Mouse (Mus musculus) neural tube, embryonic 13.5 days (tissue): ENCODE measurements at regions not wholly inside any gene's neighbourhood (a gene's known extent, or its start where the extent isn't known, plus 50 kb on each side); places are given as distances from the start of the nearest gene placed in this dataset.

Source experiments
- ATAC-seq: fragments of 200-750 bp; cut with Nextera tagmentation; 2 replicates; pipeline ENCODE4 v1.8.0; 2017; ENCODE audit warnings: low read depth, mild to moderate bottlenecking, moderate TSS enrichment, moderate library complexity
- H3K27ac ChIP-seq: fragments of 300-500 bp; sonication (generic); replicated peaks from 2 replicates; pipeline ENCODE4 v1.5.1; 2015; ENCODE audit warnings: moderate library complexity, mild to moderate bottlenecking, inconsistent platforms
- H3K27me3 ChIP-seq: fragments of 300-500 bp; sonication (generic); 2 replicates; pipeline ENCODE4 v1.6.1; 2015; ENCODE audit warnings: mild to moderate bottlenecking, inconsistent platforms
- H3K36me3 ChIP-seq: fragments of 300-500 bp; sonication (generic); 2 replicates; pipeline ENCODE4 v1.6.1; 2015; ENCODE audit warnings: mild to moderate bottlenecking, inconsistent platforms
- H3K4me1 ChIP-seq: fragments of 300-500 bp; sonication (generic); replicated peaks from 2 replicates; pipeline ENCODE4 v1.6.1; 2015; ENCODE audit warnings: inconsistent platforms
- H3K4me2 ChIP-seq: fragments of 300-500 bp; sonication (generic); 2 replicates; pipeline ENCODE4 v1.6.1; 2015; ENCODE audit warnings: inconsistent platforms, mild to moderate bottlenecking, moderate library complexity
- H3K4me3 ChIP-seq: fragments of 300-500 bp; sonication (generic); 2 replicates; pipeline ENCODE4 v1.5.1; 2015; ENCODE audit warnings: mild to moderate bottlenecking, inconsistent platforms
- H3K9ac ChIP-seq: fragments of 300-500 bp; sonication (generic); 2 replicates; pipeline ENCODE4 v1.6.1; 2015; ENCODE audit warnings: moderate library complexity, mild to moderate bottlenecking, inconsistent platforms
- H3K9me3 ChIP-seq: fragments of 300-500 bp; sonication (generic); 2 replicates; pipeline ENCODE4 v1.6.1; 2016; ENCODE audit warnings: inconsistent platforms
- WGBS: fragments of 180-500 bp; shearing (Covaris S2); methylation state at CpG from one replicate; pipeline ENCODE4 v1.1.7; 2015; 5-methylcytosine and 5-hydroxymethylcytosine counted together

DNA sequence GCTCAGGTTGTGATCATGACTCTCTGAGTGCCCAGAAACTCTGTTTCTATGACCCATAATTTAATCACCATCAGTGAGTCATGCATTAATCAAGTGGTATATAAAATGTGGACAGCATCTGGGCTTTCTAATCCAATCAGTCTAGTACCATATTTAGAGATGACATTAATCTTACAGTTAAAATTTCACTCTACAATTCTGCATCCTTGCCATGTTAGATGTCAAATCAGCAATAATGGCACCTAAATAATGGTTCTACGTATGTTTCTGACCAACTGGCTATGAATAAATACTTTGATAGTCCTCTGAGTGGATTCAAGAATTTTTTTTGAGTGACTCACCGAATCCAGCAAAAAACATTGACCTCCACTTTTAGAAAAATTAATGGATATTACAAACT, 383.0 kb upstream of the Gm12666 start:
- no peak overlapping the region for H3K9ac ChIP-seq
- no peaks in the 10 kb centered on the region for H3K36me3 ChIP-seq
- ATAC-seq, result no peak
- whole genome bisulfite sequencing, result 81% methylated on average over 2 of the region's 2 CpGs
- no peak overlapping the region for H3K4me3 ChIP-seq
- H3K9me3 ChIP-seq, result no peaks in the 10 kb centered on the region
- H3K4me1 ChIP-seq, result no peaks in the 10 kb centered on the region
- H3K4me2 ChIP-seq, result no peak overlapping the region
- H3K27me3 ChIP-seq, result no peaks in the 10 kb centered on the region
- no peak overlapping the region for H3K27ac ChIP-seq

DNA sequence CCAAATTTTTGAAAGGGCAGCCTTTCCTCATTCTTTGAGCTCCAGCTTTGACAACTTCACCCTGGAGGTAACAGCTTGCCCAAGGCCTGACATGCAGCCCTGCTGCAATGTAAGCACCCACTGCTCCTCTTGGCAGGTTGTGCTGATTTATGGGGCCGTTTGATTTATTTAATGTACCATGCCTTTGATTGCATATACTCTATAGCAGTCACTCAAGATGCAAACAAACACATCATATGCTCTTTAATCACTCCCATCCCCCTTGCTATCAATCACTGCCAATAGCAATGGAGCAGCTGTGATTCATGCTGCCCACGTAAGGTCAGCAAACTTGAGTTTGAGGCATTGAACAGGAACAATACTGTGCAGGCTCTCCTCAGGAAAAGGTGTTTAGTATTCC, 373.8 kb upstream of the Gm12666 start:
- H3K27me3 ChIP-seq, result no peaks in the 10 kb centered on the region
- ATAC-seq, result 0 out of 2 replicates have a peak, but pooled peaks have one; percentile 63
- H3K9ac ChIP-seq, result no peak overlapping the region
- H3K9me3 ChIP-seq, result no peaks in the 10 kb centered on the region
- H3K4me1 ChIP-seq, result 0 out of 2 replicates have a peak, but pooled peaks cover 3% of the 10 kb centered on the region
- whole genome bisulfite sequencing, result 46% methylated on average over 2 of the region's 2 CpGs
- no peak overlapping the region for H3K4me2 ChIP-seq
- H3K4me3 ChIP-seq, result no peak overlapping the region
- no peak overlapping the region for H3K27ac ChIP-seq
- H3K36me3 ChIP-seq, result no peaks in the 10 kb centered on the region

DNA sequence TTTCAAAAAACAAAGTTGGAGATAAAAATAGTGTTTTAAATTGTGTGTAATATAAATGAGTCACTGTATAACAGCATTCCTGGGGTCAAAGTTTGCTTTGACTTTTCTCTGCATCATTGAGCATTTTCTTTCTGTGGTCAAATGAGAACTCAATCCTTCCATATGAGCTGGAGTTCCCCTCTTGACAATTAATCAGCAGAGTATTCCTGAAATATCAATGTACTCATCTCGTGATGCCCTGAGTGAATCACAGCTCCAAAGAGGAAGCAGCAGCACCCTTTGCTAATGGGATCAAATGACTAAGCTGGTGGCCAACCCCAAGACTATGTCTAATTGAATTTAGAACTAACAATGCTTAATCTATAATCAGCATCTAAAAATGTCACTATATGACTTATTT, 363.6 kb upstream of the Gm12666 start:
- Histone ChIP-seq H3K4me2 (no peak overlapping the region), H3K9ac (no peak overlapping the region), H3K4me1 (no peaks in the 10 kb centered on the region), H3K4me3 (no peak overlapping the region), H3K27ac (no peak overlapping the region), H3K36me3 (no peaks in the 10 kb centered on the region), H3K27me3 (no peaks in the 10 kb centered on the region), H3K9me3 (no peaks in the 10 kb centered on the region)
- no peak for ATAC-seq
- WGBS, result 70% methylated on average over 1 of the region's 1 CpGs

DNA sequence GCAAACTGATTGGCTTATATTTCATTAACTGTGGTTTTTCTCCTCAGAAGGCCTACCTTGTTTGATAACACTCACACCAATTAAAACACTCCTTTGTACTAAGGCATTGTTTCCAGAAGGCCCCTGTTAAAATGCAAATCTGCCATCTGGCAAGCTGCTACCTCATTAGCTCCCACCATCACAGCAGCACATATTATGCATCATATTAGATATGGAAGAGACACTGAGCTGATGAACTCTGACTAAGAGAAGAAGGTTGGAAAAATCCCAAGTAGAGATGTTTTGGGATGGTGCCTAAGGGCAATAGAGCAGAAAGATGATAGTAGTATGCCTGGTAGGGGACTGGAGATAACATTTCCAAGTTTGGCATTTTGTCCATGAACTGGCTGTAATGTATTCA, 350.5 kb upstream of the Gm12666 start:
- Histone ChIP-seq H3K36me3 (no peaks in the 10 kb centered on the region), H3K9ac (no peak overlapping the region), H3K4me2 (no peak overlapping the region), H3K4me3 (no peak overlapping the region), H3K4me1 (no peaks in the 10 kb centered on the region), H3K9me3 (no peaks in the 10 kb centered on the region), H3K27ac (no peak overlapping the region), H3K27me3 (no peaks in the 10 kb centered on the region)
- ATAC-seq, result peak; percentile 94

DNA sequence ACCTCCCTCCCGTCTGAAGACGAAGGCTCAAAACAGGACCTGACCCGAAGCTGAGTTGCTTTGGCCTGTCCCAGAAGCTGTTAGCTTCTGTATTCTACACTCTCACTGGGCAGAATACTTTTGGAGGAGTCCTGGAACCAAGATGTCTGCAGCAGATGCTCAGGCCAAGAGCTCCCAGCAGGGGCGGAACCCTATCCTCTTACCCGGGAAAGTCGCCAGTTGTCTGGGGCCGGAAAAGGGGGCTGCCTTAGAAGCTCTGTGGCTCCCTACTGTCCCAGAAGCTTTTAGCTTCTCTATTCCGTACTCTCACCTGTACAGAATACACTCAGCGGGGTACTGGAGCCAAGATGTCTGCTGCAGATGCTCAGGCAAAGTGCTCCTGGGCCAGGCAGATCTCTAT, 346.7 kb upstream of the Gm12666 start:
- Histone ChIP-seq H3K4me1 (no peaks in the 10 kb centered on the region), H3K27me3 (no peaks in the 10 kb centered on the region), H3K27ac (no peak overlapping the region), H3K36me3 (no peaks in the 10 kb centered on the region), H3K4me3 (no peak overlapping the region), H3K4me2 (no peak overlapping the region), H3K9me3 (no peaks in the 10 kb centered on the region), H3K9ac (no peak overlapping the region)
- ATAC-seq, result no peak
- WGBS, result 90% methylated on average over 9 of the region's 9 CpGs

DNA sequence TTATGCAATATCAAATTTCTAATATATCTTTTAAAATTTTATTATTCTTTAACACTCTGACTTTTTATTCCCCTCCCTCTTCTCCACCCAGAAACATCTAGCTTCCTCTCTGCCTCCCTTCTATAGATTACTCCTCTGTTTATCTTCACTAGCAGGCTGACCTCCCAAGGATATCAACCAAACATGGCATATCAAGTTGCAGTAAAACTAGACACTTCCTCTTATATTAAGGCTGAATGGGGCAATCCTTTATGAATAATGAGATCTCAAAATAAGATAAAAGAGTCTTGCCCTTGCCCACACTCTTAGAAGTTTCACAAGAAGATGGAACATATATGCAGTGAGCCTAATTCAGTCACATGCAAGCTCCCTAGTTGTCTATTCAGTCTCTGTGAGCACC, 310.5 kb upstream of the Gm12666 start:
- Histone ChIP-seq H3K4me1 (no peaks in the 10 kb centered on the region), H3K4me3 (no peak overlapping the region), H3K4me2 (no peak overlapping the region), H3K9ac (no peak overlapping the region), H3K36me3 (no peaks in the 10 kb centered on the region), H3K27me3 (no peaks in the 10 kb centered on the region), H3K27ac (no peak overlapping the region), H3K9me3 (no peaks in the 10 kb centered on the region)
- ATAC-seq, result no peak

DNA sequence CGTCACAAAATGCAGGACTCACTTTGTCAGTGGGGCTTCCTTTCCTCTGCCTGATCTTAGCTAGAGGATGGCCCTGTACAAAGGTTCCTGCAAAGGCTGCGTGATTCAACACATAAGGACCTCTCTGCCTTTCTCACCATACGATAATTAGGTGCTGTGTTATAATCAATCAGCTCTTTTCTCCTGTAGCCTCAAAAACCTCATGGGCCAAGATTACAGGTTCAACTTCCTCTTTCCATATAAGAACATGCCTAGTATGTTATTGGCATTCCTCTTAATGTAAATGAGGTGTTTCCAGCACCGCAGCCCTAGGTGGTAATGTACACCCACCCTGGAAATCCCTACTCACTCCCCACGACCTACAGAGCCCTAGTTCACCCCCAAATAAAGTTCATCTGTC, 308.6 kb upstream of the Gm12666 start:
- H3K27me3 ChIP-seq, result no peaks in the 10 kb centered on the region
- 70% methylated on average over 5 of the region's 5 CpGs for WGBS

DNA sequence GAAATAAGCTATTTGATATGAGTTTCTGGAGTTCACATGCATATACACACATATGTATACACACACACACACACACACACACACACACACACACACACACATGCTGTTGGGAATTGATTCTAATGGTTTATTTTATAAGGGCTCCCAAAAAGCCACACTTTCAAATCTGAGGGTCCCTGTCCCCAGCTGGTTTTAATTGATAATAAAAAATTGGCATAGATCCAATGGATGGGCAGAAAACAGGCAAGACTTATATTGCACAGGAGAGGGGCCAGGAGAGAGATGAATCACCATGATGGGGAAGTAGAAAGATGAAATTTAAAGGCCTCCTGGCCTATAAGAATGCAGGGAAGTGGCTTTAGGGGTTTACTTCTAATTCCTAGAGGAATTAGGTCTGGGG, 295.1 kb upstream of the Gm12666 start:
- Histone ChIP-seq H3K27ac (no peak overlapping the region), H3K9ac (no peak overlapping the region), H3K9me3 (no peaks in the 10 kb centered on the region), H3K27me3 (no peaks in the 10 kb centered on the region), H3K4me1 (no peaks in the 10 kb centered on the region), H3K4me3 (no peak overlapping the region), H3K36me3 (no peaks in the 10 kb centered on the region), H3K4me2 (no peak overlapping the region)
- ATAC-seq, result no peak

More for the DNA sequence above, 308.6 kb upstream of the Gm12666 start:
- Histone ChIP-seq H3K4me1 (no peaks in the 10 kb centered on the region), H3K4me3 (no peak overlapping the region), H3K27ac (no peak overlapping the region), H3K9ac (no peak overlapping the region), H3K9me3 (no peaks in the 10 kb centered on the region), H3K4me2 (no peak overlapping the region), H3K36me3 (no peaks in the 10 kb centered on the region)
- ATAC-seq, result no peak

DNA sequence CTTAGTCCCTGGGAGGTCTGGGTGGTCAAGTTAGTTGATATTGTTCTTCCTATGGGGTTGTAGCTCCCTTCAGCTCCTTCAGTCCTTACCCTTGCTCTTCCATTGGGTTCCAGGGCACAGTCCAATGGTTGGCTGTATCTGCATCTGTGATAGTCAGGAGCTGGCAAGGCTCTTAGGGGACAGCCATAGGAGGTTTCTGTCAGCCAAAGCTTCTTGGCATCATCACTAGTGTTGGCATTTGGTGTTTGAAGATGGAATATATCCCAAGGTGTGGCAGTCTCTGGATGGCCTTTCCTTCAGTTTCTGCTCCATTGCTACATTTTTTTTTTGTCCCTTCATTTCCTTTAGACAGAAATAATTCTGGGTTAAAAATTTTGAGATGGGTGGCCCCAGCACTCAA, 266.6 kb upstream of the Gm12666 start:
- Histone ChIP-seq H3K27me3 (no peaks in the 10 kb centered on the region), H3K27ac (no peak overlapping the region), H3K4me3 (no peak overlapping the region), H3K4me2 (no peak overlapping the region), H3K9me3 (no peaks in the 10 kb centered on the region), H3K9ac (no peak overlapping the region), H3K4me1 (no peaks in the 10 kb centered on the region), H3K36me3 (no peaks in the 10 kb centered on the region)
- ATAC-seq, result no peak
